Mouse (Mus musculus) ES-E14 (cell line): Measurements from ENCODE around the gene Aftph. TPM values are rescaled to one million over a fixed set of nuclear protein-coding genes. Genes with fewer than 3 reads are reported as not detected.
A peak's percentile ranks its signal among the peaks of the same experiment; 100 is the strongest.

Experiments used
- DNase-seq: peaks from one replicate; pipeline ENCODE4 v3.0.0-alpha.2; 2013; ENCODE audit warnings: low read depth, low spot score
- H3K27ac ChIP-seq: 2 replicates; pipeline ENCODE4 v1.5.1; 2012; ENCODE audit warnings: low read depth, mild to moderate bottlenecking, low read length, moderate library complexity, mixed read lengths; ENCODE audit not compliant: poor library complexity, insufficient read depth, severe bottlenecking
- H3K36me3 ChIP-seq: 2 replicates; pipeline ENCODE4 v1.6.1; 2012; ENCODE audit warnings: mild to moderate bottlenecking, low read length, moderate library complexity, mixed read lengths; ENCODE audit not compliant: control insufficient read depth, poor library complexity, insufficient read depth, severe bottlenecking
- H3K4me1 ChIP-seq, 2 experiments: fragments of 150-350 bp in 1 of 2; sonication (generic) in 1 of 2; 2 replicates each; pipeline ENCODE4 v1.6.1; 2012; ENCODE audit warnings: low read length in 2 of 2, mild to moderate bottlenecking in 1 of 2, mixed read lengths in 1 of 2; ENCODE audit not compliant: control insufficient read depth in 2 of 2, insufficient read depth in 2 of 2, poor library complexity in 1 of 2
- H3K4me3 ChIP-seq, 2 experiments: fragments of 150-350 bp in 1 of 2; sonication (generic) in 1 of 2; 2 replicates each; pipeline ENCODE4 v1.5.1; 2012; ENCODE audit warnings: low read length in 2 of 2, low read depth in 1 of 2, mild to moderate bottlenecking in 1 of 2, mixed read lengths in 1 of 2; ENCODE audit not compliant: insufficient read depth in 1 of 2, poor library complexity in 1 of 2, severe bottlenecking in 1 of 2
- H3K9ac ChIP-seq: 2 replicates; pipeline ENCODE4 v1.6.1; 2012; ENCODE audit warnings: low read depth, mild to moderate bottlenecking, low read length, mixed read lengths; ENCODE audit not compliant: poor library complexity, insufficient read depth, severe bottlenecking
- H3K9me3 ChIP-seq: fragments of 150-350 bp; sonication (generic); 2 replicates; pipeline ENCODE4 v1.6.1; 2012; ENCODE audit warnings: low read depth, mild to moderate bottlenecking, low read length; ENCODE audit not compliant: control insufficient read depth, insufficient read depth
- CHD2 ChIP-seq: IDR thresholded peaks from 2 replicates; pipeline ENCODE4 v1.6.1; 2014; ENCODE audit warnings: mild to moderate bottlenecking, low read depth, low read length, inconsistent platforms
- HCFC1 ChIP-seq: IDR thresholded peaks from 2 replicates; pipeline ENCODE4 v1.6.1; 2012; ENCODE audit warnings: low read length, inconsistent platforms, borderline replicate concordance; ENCODE audit not compliant: insufficient read depth
- MAFK ChIP-seq: IDR thresholded peaks from 2 replicates; pipeline ENCODE4 v1.6.1; 2014; ENCODE audit warnings: mild to moderate bottlenecking, low read depth, low read length, inconsistent platforms; ENCODE audit not compliant: insufficient read depth
- ZC3H11A ChIP-seq: IDR thresholded peaks from 2 replicates; pipeline ENCODE4 v1.6.1; 2012; ENCODE audit warnings: low read depth, mild to moderate bottlenecking, inconsistent platforms, low read length, borderline replicate concordance
- ZNF384 ChIP-seq: IDR thresholded peaks from 2 replicates; pipeline ENCODE4 v1.6.1; 2012; ENCODE audit warnings: low read depth, low read length, inconsistent platforms
- in situ Hi-C, 2 experiments: fragments of 600-800 bp; cut with MboI; formaldehyde crosslinking; loops; one replicate each; pipeline ENCODE4 v1.15.1; 2025; ENCODE audit warnings: low sequenced_read_pairs in 2 of 2, inconsistent platforms in 1 of 2; ENCODE audit not compliant: unreplicated experiment in 2 of 2
- total RNA-seq: library from RNA; depleted of rRNA; stranded (reverse); fragments of 300-350 nt; gene quantifications from 2 replicates; pipeline ENCODE4 v1.2.3, GENCODE M21; 2012

Aftph gene
- total RNA-seq, 1 experiment = 25.7 TPM

DNA sequence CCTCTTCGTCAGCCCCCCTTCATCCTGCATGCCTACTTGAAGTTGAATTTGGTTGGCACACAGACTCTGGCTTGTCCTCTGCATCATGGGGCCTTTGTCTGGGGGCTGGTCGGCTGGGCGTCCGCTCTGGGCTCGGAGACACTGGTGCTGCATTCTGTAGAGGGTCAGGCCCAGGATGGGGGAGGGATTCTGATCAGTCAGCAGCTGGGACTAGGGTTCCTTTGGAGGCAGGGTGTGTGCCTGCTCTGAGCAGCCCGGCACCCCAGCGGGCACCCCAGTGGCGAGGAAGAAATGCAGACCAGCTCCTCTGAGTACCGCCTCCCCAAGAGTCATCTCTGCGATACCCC is 84.7 kb downstream of the Aftph start:
- Histone ChIP-seq H3K27ac (no peak overlapping the region), H3K36me3 (peaks cover 5% of the 10 kb centered on the region; the same call in 1 of the 2 replicates), H3K9ac (peak overlapping the region; percentile 51), H3K4me1 (peaks cover 9 to 26% of the 10 kb centered on the region in 2 experiments), H3K9me3 (no peaks in the 10 kb centered on the region), H3K4me3 (peak overlapping the region; percentile 52 to 67)
- TF ChIP-seq HCFC1 (no peak), MAFK (no peak), ZNF384 (no peak), ZC3H11A (no peak), CHD2 (no peak)
- no peak for DNase-seq
- in situ Hi-C loops = no loop called here

DNA sequence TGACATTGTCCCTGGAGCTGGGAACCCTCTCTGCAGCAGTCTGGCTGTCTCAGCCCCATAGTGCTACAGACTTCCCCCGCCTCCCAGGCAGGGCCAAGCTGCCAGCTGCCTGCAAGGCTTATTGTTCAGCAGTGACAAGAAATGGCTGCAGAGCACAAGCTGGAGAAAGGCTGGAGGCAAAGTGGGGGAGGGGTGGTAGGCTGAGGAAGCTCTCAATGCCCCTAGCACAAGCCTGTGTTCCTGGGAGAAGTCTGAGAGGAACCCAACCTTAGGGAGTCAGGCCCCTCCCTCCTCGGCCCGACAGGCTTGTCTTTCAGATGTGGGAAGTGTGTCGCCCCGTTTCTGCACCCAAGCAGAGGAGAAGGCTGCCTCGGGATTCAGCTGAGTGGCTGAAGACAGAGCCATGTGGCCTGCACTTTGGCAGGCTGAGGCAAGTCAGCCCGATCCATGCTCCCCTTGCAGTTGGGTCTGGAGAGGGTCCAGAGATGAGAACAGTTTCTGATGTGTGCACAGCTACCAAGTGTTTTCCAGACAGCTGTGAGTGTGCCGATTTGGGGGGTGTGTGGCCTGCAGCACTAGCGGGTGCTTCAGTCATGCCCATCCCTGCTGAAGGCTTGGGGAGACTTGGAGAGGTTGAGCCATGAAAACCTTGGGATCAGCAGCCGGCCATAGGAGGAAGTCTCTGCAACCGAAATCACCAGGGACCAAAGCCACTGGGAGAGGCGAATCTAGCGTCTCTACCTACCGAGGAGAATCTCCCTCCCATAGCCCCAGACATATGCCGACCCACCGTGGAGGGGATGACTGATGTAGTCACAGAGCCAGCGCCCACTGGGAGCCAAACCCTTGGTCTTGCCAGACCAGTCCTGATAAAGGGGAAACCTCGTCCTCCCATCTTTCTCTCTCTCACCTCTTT is 85.3 kb downstream of the Aftph start:
- peak; percentile 70 for DNase-seq
- H3K27ac ChIP-seq = no peak overlapping the region; the same call in 1 of the 2 replicates
- H3K9me3 ChIP-seq = no peaks in the 10 kb centered on the region
- in situ Hi-C loops = no loop called here
- TF ChIP-seq ZNF384 (no peak), ZC3H11A (no peak), HCFC1 (0 out of 2 replicates have a peak, but pooled peaks have one; percentile 8)
- peaks cover 8 to 24% of the 10 kb centered on the region in 2 experiments; a peak in 3 of 4 replicates for H3K4me1 ChIP-seq
- peak overlapping the region; percentile 51 for H3K9ac ChIP-seq
- peaks cover 8% of the 10 kb centered on the region; the same call in 1 of the 2 replicates for H3K36me3 ChIP-seq
- H3K4me3 ChIP-seq = peak overlapping the region; percentile 52 to 67

DNA sequence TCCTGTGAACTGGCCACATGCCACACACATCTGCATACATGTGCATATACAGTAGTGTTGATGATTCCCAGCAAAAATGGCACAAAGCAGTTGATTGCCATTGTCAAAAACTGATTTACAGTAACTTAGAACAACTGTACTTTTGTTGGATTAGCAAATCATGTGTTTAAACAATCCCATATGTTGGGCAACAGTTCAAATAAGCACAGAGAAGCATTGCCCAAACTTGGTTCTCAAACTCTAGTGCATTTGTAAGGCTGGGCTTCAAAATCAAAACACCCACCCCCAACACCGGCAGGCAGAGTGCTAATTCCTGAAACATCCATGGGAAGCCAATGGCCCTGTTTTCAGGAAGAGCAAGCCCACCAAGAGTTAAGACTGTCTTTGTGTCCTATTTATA is 90.2 kb downstream of the Aftph start:
- peaks cover 19 to 34% of the 10 kb centered on the region in 2 experiments for H3K4me1 ChIP-seq
- TF ChIP-seq MAFK (no peak), ZC3H11A (no peak), ZNF384 (no peak), CHD2 (no peak), HCFC1 (no peak)
- no peaks in the 10 kb centered on the region for H3K9me3 ChIP-seq
- no peak for DNase-seq
- peaks cover 13% of the 10 kb centered on the region; the same call in 1 of the 2 replicates for H3K36me3 ChIP-seq
- no peak overlapping the region for H3K27ac ChIP-seq
- no peak overlapping the region for H3K9ac ChIP-seq
- H3K4me3 ChIP-seq = no peak overlapping the region
- in situ Hi-C loops = no loop called here

DNA sequence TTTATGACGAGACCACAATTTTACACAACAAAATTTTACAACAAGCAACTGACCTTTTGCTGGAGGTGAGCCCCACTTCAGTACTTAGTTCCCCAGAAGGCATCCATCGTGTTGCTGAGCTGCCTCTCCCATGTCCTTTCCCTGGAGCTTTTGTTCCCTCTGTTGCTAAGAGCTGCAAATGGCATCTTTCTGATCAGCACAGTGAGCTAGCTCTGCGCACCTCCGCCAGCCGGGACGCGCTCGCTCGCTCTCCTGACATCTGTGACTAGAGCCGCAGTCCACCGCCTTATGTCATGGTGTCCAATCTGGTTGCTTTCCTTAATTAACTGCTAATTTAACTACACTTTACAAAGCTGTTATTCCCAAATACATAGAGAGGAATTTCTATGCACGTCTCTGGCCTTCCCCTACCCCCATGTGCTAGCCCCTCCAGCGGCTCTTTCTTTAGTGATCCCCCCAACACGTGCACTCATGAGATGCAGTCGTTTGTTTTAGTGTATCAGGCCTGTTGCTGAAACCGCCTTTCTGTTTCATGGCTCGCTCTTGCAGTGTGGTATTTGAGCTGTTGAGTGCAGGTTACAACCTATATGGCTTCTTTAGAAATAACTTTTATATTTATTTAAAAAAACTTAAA is 91.3 kb downstream of the Aftph start:
- no peaks in the 10 kb centered on the region for H3K9me3 ChIP-seq
- peak overlapping the region; percentile 23; the same call in 1 of the 2 replicates for H3K27ac ChIP-seq
- peaks cover 14 to 29% of the 10 kb centered on the region in 2 experiments for H3K4me1 ChIP-seq
- no peak for TF ChIP-seq CHD2
- no peak for TF ChIP-seq ZC3H11A
- TF ChIP-seq HCFC1 = no peak
- no peak for TF ChIP-seq ZNF384
- TF ChIP-seq MAFK = no peak
- no peak overlapping the region for H3K4me3 ChIP-seq
- no peak for DNase-seq
- H3K9ac ChIP-seq = peak overlapping the region; percentile 26; the same call in 1 of the 2 replicates
- in situ Hi-C loops = no loop called here
- peaks cover 13% of the 10 kb centered on the region; the same call in 1 of the 2 replicates for H3K36me3 ChIP-seq
